Comparison of ENCODE assay signal across 8 mouse cellular contexts in the genomic region with DNA sequence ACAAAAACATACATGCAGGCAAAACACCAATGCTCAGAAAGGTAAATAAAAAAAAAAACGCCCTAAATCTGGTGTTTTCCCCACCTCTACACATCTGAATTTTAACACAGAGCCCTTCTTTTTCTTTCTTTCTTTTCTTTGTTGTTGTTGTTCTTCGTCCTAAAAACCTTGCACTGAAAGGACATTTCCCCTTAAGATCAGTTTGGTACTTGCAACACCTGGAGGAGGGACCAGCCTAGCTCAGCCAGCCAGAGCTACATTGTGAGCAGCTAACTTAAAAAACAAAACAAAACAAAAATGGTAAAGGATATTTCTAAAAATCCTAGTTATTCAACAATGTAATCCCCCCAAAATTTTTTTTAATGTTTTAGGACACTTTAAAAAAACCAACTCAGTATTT. TPM values are rescaled to one million over a fixed set of nuclear protein-coding genes. Genes with fewer than 3 reads are reported as not detected.
A peak's percentile ranks its signal among the peaks of the same experiment; 100 is the strongest.
DNase-seq lines count a peak whose midpoint lies in the region; ATAC-seq and TF ChIP-seq lines count a peak whose summit lies in the region.

No protein-coding gene starts in this region.

- H3K4me1 ChIP-seq in forebrain, embryonic 12.5 days = peaks cover 39% of the 10 kb centered on the region
- peaks cover 21% of the 10 kb centered on the region for H3K4me1 ChIP-seq in limb, embryonic 10.5 days
- H3K4me1 ChIP-seq in neural tube, embryonic 12.5 days = peaks cover 16% of the 10 kb centered on the region

- TF ChIP-seq CTCF in left cerebral cortex, adult 2 months (IDR thresholded peaks at IDR 0.05) = no peak

- H3K9ac ChIP-seq in forebrain, embryonic 12.5 days = no peak overlapping the region
- no peak overlapping the region for H3K9ac ChIP-seq in neural tube, embryonic 12.5 days

- H3K27me3 ChIP-seq in forebrain, embryonic 12.5 days = no peaks in the 10 kb centered on the region
- no peaks in the 10 kb centered on the region for H3K27me3 ChIP-seq in limb, embryonic 10.5 days (ENCODE audit: low read depth, poor library complexity, severe bottlenecking)
- no peaks in the 10 kb centered on the region for H3K27me3 ChIP-seq in neural tube, embryonic 12.5 days (replicated peaks)

- WGBS in forebrain, embryonic 12.5 days = 38% methylated on average over 2 of the region's 2 CpGs
- WGBS in limb, embryonic 10.5 days = 43% methylated on average over 2 of the region's 2 CpGs
- WGBS in neural tube, embryonic 12.5 days = 43% methylated on average over 2 of the region's 2 CpGs

- intact Hi-C loops in left cerebral cortex, adult 2 months (cut with DNase I) = loop anchor here (10.0 kb wide), 1 partner anchor 400 kb away; the partner anchor contains the start of gene Fbxo42
- intact Hi-C loops in left cerebral cortex, postnatal 25 days (cut with DNase I) = no loop called here

- H3K9me3 ChIP-seq in forebrain, embryonic 12.5 days = no peaks in the 10 kb centered on the region
- H3K9me3 ChIP-seq in limb, embryonic 10.5 days (replicated peaks) = no peaks in the 10 kb centered on the region
- H3K9me3 ChIP-seq in neural tube, embryonic 12.5 days = no peaks in the 10 kb centered on the region

- peak overlapping the region; percentile 98 for H3K4me2 ChIP-seq in forebrain, embryonic 12.5 days
- H3K4me2 ChIP-seq in neural tube, embryonic 12.5 days (replicated peaks) = peak overlapping the region; percentile 91

- no peak for ATAC-seq in forebrain, embryonic 12.5 days (ENCODE audit: low FRiP score)
- no peak for ATAC-seq in neural tube, embryonic 12.5 days (ENCODE audit: low FRiP score, low read depth)

- H3K4me3 ChIP-seq in left cerebral cortex, adult 2 months = peak overlapping the region; percentile 72
- H3K4me3 ChIP-seq in forebrain, embryonic 12.5 days (replicated peaks) = no peak overlapping the region
- H3K4me3 ChIP-seq in limb, embryonic 10.5 days = peak overlapping the region; percentile 79
- no peak overlapping the region for H3K4me3 ChIP-seq in neural tube, embryonic 12.5 days

- DNase-seq in left cerebral cortex, adult 2 months (ENCODE audit: extremely low spot score in 1 of 2, low spot score in 2 of 2) = no peak
- DNase-seq in left cerebral cortex, postnatal 25 days (ENCODE audit: low spot score in 2 of 2) = no peak
- DNase-seq in limb, embryonic 10.5 days (ENCODE audit: low spot score) = no peak
- no peak for DNase-seq in ovary, postnatal 10 days (ENCODE audit: low spot score)
- no peak for DNase-seq in cerebellum, adult 11 months
- DNase-seq in gastrocnemius, postnatal 25 days = no peak

- H3K27ac ChIP-seq in left cerebral cortex, adult 2 months = peak overlapping the region; percentile 94
- no peak overlapping the region for H3K27ac ChIP-seq in forebrain, embryonic 12.5 days
- H3K27ac ChIP-seq in limb, embryonic 10.5 days = 0 out of 2 replicates have a peak overlapping the region, but pooled peaks have one; percentile 99
- no peak overlapping the region for H3K27ac ChIP-seq in neural tube, embryonic 12.5 days

- H3K36me3 ChIP-seq in forebrain, embryonic 12.5 days (replicated peaks) = no peaks in the 10 kb centered on the region
- H3K36me3 ChIP-seq in limb, embryonic 10.5 days = no peaks in the 10 kb centered on the region
- H3K36me3 ChIP-seq in neural tube, embryonic 12.5 days = no peaks in the 10 kb centered on the region

RNA-seq across cellular contexts. Expression of gene Spen, which starts 6.1 kb away (rescaled TPM):
- 10 to 100 TPM; 68.0 to 73.2 TPM for total RNA-seq in left cerebral cortex, adult 2 months (2021)
- total RNA-seq in left cerebral cortex, postnatal 25 days (2021) = 10 to 100 TPM; 54.6 to 60.6 TPM
- 20.3 and 20.9 TPM in 2 replicates for polyA plus RNA-seq in forebrain, embryonic 12.5 days (2016; fragmentation: Nextera tagmentation; extraction: Ambion mirVana)
- 11.5 TPM in 2 replicates for polyA plus RNA-seq in limb, embryonic 10.5 days (2016; fragmentation: Nextera tagmentation; extraction: Ambion mirVana)
- 21.1 and 21.3 TPM in 2 replicates for polyA plus RNA-seq in neural tube, embryonic 12.5 days (2016; fragmentation: Nextera tagmentation; extraction: Ambion mirVana)
- 10 to 100 TPM; 18.6 to 19.9 TPM for total RNA-seq in gastrocnemius, postnatal 25 days (2021)

Comparison
In these comparisons a context has a peak if more than half of its experiments do, and no peak if none do; other contexts are left out.
1. H3K27ac ChIP-seq: peak in left cerebral cortex, adult 2 months (single experiment) and limb, embryonic 10.5 days (single experiment); none in forebrain, embryonic 12.5 days (single experiment) and neural tube, embryonic 12.5 days (single experiment).
2. H3K4me3 ChIP-seq: peak in left cerebral cortex, adult 2 months (single experiment) and limb, embryonic 10.5 days (single experiment); none in forebrain, embryonic 12.5 days (single experiment) and neural tube, embryonic 12.5 days (single experiment).